Mouse (Mus musculus) embryonic fibroblast, embryonic 13.5 days (primary cell): ENCODE data around the gene Elovl5.

ENCODE experiments used
- CTCF ChIP-seq: IDR thresholded peaks from 2 replicates; pipeline ENCODE4 v1.5.1; 2011; ENCODE audit warnings: mild to moderate bottlenecking, control low read depth, low read length, moderate library complexity, borderline replicate concordance; ENCODE audit not compliant: insufficient read depth
- POLR2A ChIP-seq: IDR thresholded peaks from 2 replicates; pipeline ENCODE4 v1.6.1; 2011; ENCODE audit warnings: low read depth, mild to moderate bottlenecking, control low read depth, low read length, moderate library complexity

DNA sequence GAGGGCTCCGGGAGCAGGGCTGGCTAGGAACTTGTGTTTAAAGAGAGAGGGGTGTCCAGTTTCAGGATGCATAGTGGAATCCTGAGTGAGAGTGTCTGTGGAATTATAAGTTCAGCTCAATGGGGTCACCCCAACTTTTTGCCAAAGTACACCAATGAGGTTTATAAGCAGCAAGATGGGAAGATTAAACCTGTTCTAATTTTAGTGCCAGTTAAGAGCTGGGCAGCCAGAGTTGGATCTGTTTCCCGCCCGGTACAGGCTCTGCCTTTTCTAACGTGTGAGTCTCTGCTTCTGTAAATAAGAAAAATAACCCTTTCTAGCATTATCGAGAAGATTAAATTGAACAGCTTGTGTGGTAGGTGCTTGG is 22.4 kb downstream of the Elovl5 start:
- TF ChIP-seq POLR2A (no peak), CTCF (no peak)
